Mouse (Mus musculus): ENCODE measurements at regions not wholly inside any gene's neighbourhood (a gene's known extent, or its start where the extent isn't known, plus 50 kb on each side); places are given as distances from the start of the nearest gene placed in this dataset.

- DNase-seq (ENCODE audit: low read depth) = no peak
These were observed 54.0 kb upstream of the Cerkl start for GRCm38 (mm10) chr2:79510485-79511094.

GRCm38 (mm10) chr2:79511108-79511507 is 54.5 kb upstream of the Cerkl start:
- DNase-seq (ENCODE audit: low read depth) = peak; percentile 45

- DNase-seq (ENCODE audit: low read depth) = peak; percentile 91
These were observed 55.2 kb upstream of the Cerkl start for GRCm38 (mm10) chr2:79511676-79512323.

- DNase-seq (ENCODE audit: low read depth) = no peak
These were observed 55.8 kb upstream of the Cerkl start for GRCm38 (mm10) chr2:79512374-79512773.

- DNase-seq (ENCODE audit: low read depth) = no peak
These were observed 57.1 kb upstream of the Cerkl start for GRCm38 (mm10) chr2:79513726-79514125.

GRCm38 (mm10) chr2:79518046-79518750 is 61.6 kb upstream of the Cerkl start:
- peak; percentile 86 for DNase-seq (ENCODE audit: low read depth)

- no peak for DNase-seq (ENCODE audit: low read depth)
These were observed 63.3 kb upstream of the Cerkl start for GRCm38 (mm10) chr2:79519799-79520449.

- no peak for DNase-seq (ENCODE audit: low read depth)
These were observed 66.9 kb upstream of the Cerkl start for GRCm38 (mm10) chr2:79523441-79523840.

- no peak for DNase-seq (ENCODE audit: low read depth)
These were observed 70.9 kb upstream of the Cerkl start for GRCm38 (mm10) chr2:79527529-79527928.

GRCm38 (mm10) chr2:79528347-79528990 is 71.9 kb upstream of the Cerkl start:
- no peak for DNase-seq (ENCODE audit: low read depth)

- DNase-seq (ENCODE audit: low read depth) = no peak
These were observed 72.6 kb upstream of the Cerkl start for GRCm38 (mm10) chr2:79529185-79529584.

GRCm38 (mm10) chr2:79532610-79533160 is 76.1 kb upstream of the Cerkl start:
- DNase-seq (ENCODE audit: low read depth) = no peak

GRCm38 (mm10) chr2:79537126-79537875 is 80.7 kb upstream of the Cerkl start:
- DNase-seq (ENCODE audit: low read depth) = no peak

GRCm38 (mm10) chr2:79540384-79540783 is 83.8 kb upstream of the Cerkl start:
- no peak for DNase-seq (ENCODE audit: low read depth)

GRCm38 (mm10) chr2:79542191-79542980 is 85.8 kb upstream of the Cerkl start:
- no peak for DNase-seq (ENCODE audit: low read depth)

- no peak for DNase-seq (ENCODE audit: low read depth)
These were observed 86.9 kb upstream of the Cerkl start for GRCm38 (mm10) chr2:79543456-79543855.

- DNase-seq (ENCODE audit: low read depth) = no peak
These were observed 87.6 kb upstream of the Cerkl start for GRCm38 (mm10) chr2:79543948-79544792.

- DNase-seq (ENCODE audit: low read depth) = no peak
These were observed 88.2 kb upstream of the Cerkl start for GRCm38 (mm10) chr2:79544793-79545260.

GRCm38 (mm10) chr2:79546206-79546605 is 88.9 kb upstream of the Itprid2 start:
- peak; percentile 84 for DNase-seq (ENCODE audit: low read depth)

Measured in 416B (cell line).